Mouse (Mus musculus): ENCODE data around the gene Wapl. TPM values are rescaled to one million over a fixed set of nuclear protein-coding genes. Genes with fewer than 3 reads are reported as not detected.

The Wapl gene
- total RNA-seq, 1 experiment = 82.9 TPM

DNA sequence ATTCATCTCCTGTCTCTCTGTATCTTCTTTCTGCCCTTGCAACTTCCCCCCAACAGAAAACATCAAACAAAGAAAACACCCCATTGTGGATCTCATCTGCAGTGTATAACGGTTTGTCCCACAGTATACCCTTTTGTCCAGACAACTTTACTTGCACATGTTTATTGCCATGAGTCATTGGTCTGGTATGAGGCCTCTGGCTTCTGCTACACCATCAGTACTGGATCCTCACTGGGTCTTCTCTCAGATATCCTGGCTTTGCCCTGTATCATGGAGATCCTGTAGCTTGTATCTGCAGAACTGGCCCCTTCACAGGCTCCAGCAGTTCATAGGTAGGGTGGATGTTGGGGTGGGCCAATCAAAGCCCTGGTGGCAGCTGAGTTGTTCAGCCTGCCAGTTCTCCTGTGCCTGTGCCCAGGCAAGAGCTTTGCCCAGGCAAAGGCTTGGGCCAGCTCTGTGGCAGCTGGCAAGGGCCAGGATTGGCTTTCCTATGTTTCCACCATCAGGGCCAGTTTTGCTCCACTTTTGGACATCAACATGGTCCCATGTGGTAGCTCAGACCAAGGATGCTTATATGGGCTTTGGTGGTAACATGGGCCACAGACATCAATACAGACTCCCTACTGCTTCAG is 119.8 kb downstream of the Wapl start:
- in situ Hi-C loops (cut with MboI; ENCODE audit: low sequenced_read_pairs in 2 of 2, unreplicated experiment in 2 of 2) = loop anchor here in 1 of 2 experiments (25.0 kb wide), 2 partner anchors 356 to 706 kb away; partner anchors contain the start of gene Anxa8
- Histone ChIP-seq H3K36me3 (ENCODE audit: control insufficient read depth, insufficient read depth, low read length, poor library complexity, severe bottlenecking) (no peaks in the 10 kb centered on the region), H3K4me3 (ENCODE audit: insufficient read depth in 1 of 2, low read depth in 1 of 2, low read length in 2 of 2, poor library complexity in 1 of 2, severe bottlenecking in 1 of 2) (no peak overlapping the region), H3K4me1 (ENCODE audit: control insufficient read depth in 2 of 2, insufficient read depth in 2 of 2, low read length in 2 of 2, poor library complexity in 1 of 2) (no peaks in the 10 kb centered on the region), H3K9ac (ENCODE audit: insufficient read depth, low read depth, low read length, poor library complexity, severe bottlenecking) (no peak overlapping the region), H3K9me3 (ENCODE audit: control insufficient read depth, insufficient read depth, low read depth, low read length) (no peaks in the 10 kb centered on the region), H3K27ac (ENCODE audit: insufficient read depth, low read depth, low read length, poor library complexity, severe bottlenecking) (no peak overlapping the region)
- TF ChIP-seq HCFC1 (IDR thresholded peaks at IDR 0.05; ENCODE audit: borderline replicate concordance, insufficient read depth, low read length) = no peak
- TF ChIP-seq ZNF384 (IDR thresholded peaks at IDR 0.05; ENCODE audit: low read depth, low read length) = no peak
- TF ChIP-seq MAFK (IDR thresholded peaks at IDR 0.05; ENCODE audit: insufficient read depth, low read depth, low read length) = no peak
- TF ChIP-seq ZC3H11A (IDR thresholded peaks at IDR 0.05; ENCODE audit: borderline replicate concordance, low read depth, low read length) = no peak
- TF ChIP-seq CHD2 (IDR thresholded peaks at IDR 0.05; ENCODE audit: low read depth, low read length) = no peak
- DNase-seq (ENCODE audit: low read depth, low spot score) = no peak

Other genes with a start within 250 kb of the Wapl start
- 38.9 and 49.5 TPM in 2 replicates for gene Bmpr1a, start 170.6 kb upstream of the Wapl start, total RNA-seq (2012; rRNA removed)
- gene 9230112D13Rik, start 151.1 kb upstream of the Wapl start, total RNA-seq (2012; rRNA removed) = not detected in 2 replicates
- gene Ldb3, start 85.2 kb upstream of the Wapl start, total RNA-seq (2012; rRNA removed) = 0.98 and 1.1 TPM in 2 replicates
- 0.31 and 0.53 TPM in 2 replicates for gene Opn4, start 73.8 kb upstream of the Wapl start, total RNA-seq (2012; rRNA removed)
- 0.26 and 0.54 TPM in 2 replicates for gene Grid1, start 146.2 kb downstream of the Wapl start, total RNA-seq (2012; rRNA removed)

Measured in ES-E14 (cell line).